Mouse (Mus musculus): ENCODE measurements at regions not wholly inside any gene's neighbourhood (a gene's known extent, or its start where the extent isn't known, plus 50 kb on each side); places are given as distances from the start of the nearest gene placed in this dataset.
"Not testable (repeated sequence)": the region's sequence is repeated elsewhere in the genome, so short reads cannot be mapped to it uniquely, and the experiment has no call there.

DNA sequence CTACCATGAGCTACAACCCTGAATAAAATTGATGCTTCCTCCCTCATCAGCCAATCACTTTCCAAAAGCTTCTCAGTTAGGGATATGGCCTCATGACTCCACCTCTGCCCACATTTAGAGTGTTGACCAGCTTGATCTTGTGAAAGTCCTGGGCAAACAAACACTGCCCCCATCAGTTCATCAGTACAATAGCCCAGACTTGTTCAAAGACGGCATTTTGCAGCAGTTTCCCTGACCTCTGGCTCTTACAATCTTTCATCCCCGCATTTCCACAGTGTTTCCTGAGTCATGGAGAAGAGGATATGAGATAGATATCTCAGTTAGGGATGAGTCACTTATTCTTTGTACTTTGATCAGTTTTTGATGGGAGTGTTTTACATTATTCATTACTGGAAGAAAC is 203.5 kb upstream of the Asrgl1 start:
- DNase-seq (ENCODE audit: low spot score in 2 of 2): not testable (repeated sequence)

DNA sequence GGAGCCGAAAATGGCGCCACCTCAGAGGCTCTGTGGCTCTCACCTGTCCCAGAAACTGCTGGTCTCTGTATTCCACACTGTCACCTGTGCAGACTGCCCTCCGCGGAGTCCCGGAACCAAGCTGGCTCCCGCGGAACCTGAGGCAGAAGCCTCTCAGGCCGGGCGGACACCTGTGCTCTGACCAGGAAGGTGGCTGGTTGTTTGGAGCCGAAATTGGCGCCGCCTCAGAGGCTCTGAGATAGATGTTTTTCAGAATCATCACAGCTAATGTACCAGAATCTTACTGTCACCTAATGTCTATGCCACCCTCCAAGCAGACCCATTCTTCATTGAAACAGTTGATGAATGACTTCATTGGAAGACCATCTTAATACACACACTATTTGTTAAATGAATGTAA is 202.0 kb upstream of the Asrgl1 start:
- DNase-seq (ENCODE audit: low spot score in 2 of 2): not testable (repeated sequence)

DNA sequence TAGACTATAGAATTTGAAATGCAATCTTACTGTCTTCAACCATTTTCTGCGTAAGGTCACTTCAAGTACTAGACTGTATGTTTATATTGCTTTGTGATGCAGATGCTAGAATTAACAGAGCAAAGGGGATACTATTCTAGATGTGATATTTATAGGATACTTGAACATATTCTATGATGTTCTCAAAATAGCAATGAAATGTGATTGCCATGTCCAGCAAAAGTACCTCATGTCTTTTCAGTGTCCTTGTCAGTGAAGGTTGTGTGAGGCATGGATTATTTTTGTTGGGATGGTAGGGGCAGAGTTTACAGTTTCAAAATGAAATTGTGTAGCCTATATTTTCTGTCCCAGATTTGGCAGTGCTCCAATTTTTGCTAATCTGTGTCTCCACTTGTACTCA is 182.5 kb upstream of the Asrgl1 start:
- DNase-seq (ENCODE audit: low spot score in 2 of 2): not testable (repeated sequence)

DNA sequence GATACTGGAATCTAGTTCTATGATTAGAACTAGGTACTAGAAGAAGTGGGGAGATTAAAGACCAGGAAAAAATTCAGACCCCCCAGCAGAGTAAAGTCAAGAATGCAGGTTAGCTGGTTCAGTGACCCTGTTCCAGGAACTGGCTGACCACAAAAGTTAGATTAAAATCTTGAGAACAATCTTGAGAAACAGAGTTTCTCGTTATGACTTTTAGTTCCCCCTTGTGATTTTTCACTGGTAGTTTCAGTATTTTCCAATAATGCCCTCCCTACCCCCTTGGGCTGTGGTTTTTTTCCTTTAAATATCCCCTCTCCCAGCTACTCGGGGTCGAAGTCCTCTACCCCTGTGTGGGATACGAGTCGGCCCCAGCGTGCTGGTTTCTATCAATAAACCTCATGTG is 180.7 kb upstream of the Asrgl1 start:
- not testable (repeated sequence) for DNase-seq (ENCODE audit: low spot score in 2 of 2)

DNA sequence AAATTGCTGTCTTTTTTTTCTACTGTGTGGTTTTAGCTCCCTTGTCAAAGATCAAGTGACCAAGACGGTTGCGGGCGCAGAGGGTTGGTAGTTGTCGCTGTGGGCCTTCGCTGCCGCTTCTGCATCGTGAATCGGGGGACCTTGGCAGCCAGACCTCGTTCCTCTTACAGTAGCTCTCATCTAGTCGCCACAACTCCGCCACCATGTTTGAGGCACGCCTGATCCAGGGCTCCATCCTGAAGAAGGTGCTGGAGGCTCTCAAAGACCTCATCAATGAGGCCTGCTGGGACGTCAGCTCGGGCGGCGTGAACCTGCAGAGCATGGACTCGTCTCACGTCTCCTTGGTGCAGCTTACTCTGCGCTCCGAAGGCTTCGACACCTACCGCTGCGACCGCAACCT is 147.7 kb upstream of the Asrgl1 start:
- peak; percentile 2 to 5 for DNase-seq (ENCODE audit: low spot score in 2 of 2)

DNA sequence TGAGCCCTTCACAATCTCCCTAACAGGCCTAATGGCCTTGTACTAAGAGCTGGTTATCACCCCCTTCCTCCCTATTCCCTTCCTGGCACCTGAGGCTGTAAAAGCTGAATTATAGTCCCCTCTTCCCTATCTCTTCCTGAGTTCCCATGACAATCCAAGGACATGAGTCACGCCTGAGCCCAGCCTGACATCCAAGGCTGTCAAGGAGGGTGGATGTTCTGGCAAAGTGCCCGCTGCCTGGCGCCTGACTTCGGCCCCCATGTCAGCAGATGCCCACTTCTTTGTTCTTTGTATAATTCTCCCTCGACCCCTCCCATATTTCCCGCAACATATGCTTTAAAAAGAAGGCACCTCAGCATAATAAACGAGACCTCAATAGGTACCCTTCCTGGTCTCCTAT is 99.2 kb upstream of the Asrgl1 start:
- not testable (repeated sequence) for DNase-seq (ENCODE audit: low spot score in 2 of 2)
